Mouse (Mus musculus): ENCODE measurements around the gene Gxylt1.

DNA sequence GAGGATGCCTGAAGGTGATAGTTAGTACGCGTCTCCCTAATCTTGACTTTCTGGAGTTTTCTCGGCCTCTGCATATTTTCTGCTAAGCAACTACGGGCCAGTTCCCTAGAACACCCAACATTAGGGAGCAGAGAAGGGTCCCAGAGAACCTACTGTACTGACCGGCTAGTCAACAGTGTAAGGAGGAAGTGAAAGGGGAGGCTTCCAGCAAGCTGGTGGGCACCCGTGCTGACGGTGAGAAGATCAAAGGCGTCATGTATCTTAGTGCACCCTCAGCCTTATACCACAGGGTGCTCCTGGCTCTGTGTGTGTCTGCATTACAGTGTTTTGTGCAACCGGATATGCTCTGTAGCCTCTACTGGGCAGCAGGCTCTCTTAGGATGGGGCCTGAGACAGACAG is 62.4 kb downstream of the Gxylt1 start:
- TF ChIP-seq CTCF (IDR thresholded peaks at IDR 0.05; ENCODE audit: borderline replicate concordance, extremely low read depth, insufficient read depth, insufficient read length) (no peak), POLR2A (IDR thresholded peaks at IDR 0.05; ENCODE audit: borderline replicate concordance, extremely low read depth, insufficient read depth, insufficient read length, poor library complexity, severe bottlenecking) (no peak)

Measured in brain, embryonic 14.5 days (tissue).